Mouse (Mus musculus): ENCODE data around the gene Adcyap1r1. TPM values are rescaled to one million over a fixed set of nuclear protein-coding genes. Genes with fewer than 3 reads are reported as not detected.

The Adcyap1r1 gene
- total and polyA plus RNA-seq, 3 experiments = not detected

DNA sequence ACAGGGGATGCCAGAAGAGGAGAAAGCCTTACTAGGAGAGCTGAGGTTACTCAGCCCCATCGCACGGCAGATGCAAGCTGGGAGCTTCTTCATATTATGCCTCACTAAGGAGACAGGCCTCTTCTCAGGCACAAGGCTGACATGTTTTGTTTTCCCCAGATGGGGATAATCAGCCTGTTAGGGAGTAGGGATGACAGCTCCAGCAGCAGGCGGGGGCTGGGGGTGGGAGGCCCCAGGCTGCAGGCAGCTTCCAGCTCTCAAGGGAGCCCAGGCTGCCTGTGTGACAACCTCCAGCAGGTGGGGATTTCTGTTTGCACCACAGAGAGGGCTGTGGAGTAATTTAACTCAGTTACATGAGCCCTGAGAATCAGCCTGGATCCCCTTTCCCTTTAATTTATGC is 17.4 kb upstream of the Adcyap1r1 start:
- H3K4me3 ChIP-seq (replicated peaks in 1 of 3; ENCODE audit: low read depth in 2 of 3, low read length in 2 of 3, poor library complexity in 1 of 3) = no peak overlapping the region
- TF ChIP-seq MAX (IDR thresholded peaks at IDR 0.05; ENCODE audit: low read length) (no peak), CHD2 (IDR thresholded peaks at IDR 0.05; ENCODE audit: low read length) (no peak), KAT2A (IDR thresholded peaks at IDR 0.05; ENCODE audit: insufficient replicate concordance, low read length) (no peak)
- no peak overlapping the region for H3K9ac ChIP-seq (ENCODE audit: insufficient read depth, low read depth)
- H3K4me1 ChIP-seq (ENCODE audit: control insufficient read depth in 1 of 2, insufficient read depth in 2 of 2) = no peaks in the 10 kb centered on the region
- H3K27me3 ChIP-seq (replicated peaks) = peaks cover 64% of the 10 kb centered on the region
- H3K79me2 ChIP-seq (replicated peaks; ENCODE audit: control insufficient read depth, extremely low read depth, insufficient read depth, poor library complexity, severe bottlenecking) = no peaks in the 10 kb centered on the region
- dilution Hi-C loops (cut with MboI; ENCODE audit: extremely low pct_ligation_motif_present, extremely low pct_unique_long_range_greater_than_20kb, low sequenced_read_pairs) (no loop called here), in situ Hi-C loops (cut with MboI; ENCODE audit: low pct_ligation_motif_present, low pct_unique_long_range_greater_than_20kb, low sequenced_read_pairs) (no loop called here)
- H3K27ac ChIP-seq (ENCODE audit: insufficient read depth, low read depth) = no peak overlapping the region
- H3K4me2 ChIP-seq (ENCODE audit: insufficient read depth, low read depth, poor library complexity, severe bottlenecking) = no peak overlapping the region
- no peaks in the 10 kb centered on the region for H3K36me3 ChIP-seq (replicated peaks in 1 of 2; ENCODE audit: control insufficient read depth in 1 of 2, insufficient read depth in 1 of 2, low read length in 1 of 2)
- H3K9me3 ChIP-seq (replicated peaks; ENCODE audit: low read length) = no peaks in the 10 kb centered on the region
- DNase-seq (ENCODE audit: extremely low read depth) = no peak

DNA sequence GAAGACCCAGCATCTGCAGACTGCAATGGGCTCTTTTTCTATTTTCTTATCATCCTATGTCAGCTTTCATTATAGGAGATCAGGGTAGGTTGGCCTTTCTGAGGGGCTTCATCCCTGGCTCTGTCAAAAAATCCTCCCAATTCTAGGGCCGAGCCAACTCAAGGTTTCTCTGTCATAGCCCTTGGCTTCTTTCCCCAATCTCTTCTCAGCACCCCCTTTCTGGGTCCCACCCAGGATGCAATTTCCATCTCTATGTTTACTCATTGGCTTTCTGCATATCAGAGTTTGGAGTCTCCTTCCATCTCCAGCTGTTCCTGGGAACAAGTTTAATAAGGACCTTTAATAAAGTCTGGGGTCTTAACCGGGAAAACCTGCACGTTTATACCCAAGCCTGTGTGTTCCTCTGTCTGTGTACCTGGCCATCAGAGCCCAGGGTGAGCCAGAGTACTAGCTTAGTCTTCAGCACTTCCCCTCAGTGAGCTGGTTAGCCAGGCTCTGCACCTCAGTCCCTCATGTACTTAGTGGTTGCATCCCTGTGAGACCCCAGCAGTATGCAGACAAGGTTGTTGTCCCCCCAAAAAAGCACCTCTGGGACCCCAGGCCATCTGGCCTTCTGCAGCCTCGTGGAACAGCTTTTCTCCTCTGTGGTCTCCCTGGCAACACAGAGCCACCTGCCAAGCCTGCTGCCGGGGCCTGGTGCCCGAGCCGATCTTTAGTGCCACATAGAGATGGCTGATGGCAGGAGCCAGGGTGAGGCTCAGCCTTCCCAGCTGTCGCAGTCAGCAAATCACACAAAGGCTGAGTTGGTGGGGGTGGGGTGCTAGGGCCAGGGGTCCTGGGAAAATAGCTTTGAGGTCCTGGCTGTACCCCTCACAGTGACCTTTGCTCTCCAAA is 16.3 kb upstream of the Adcyap1r1 start:
- no peak overlapping the region for H3K27ac ChIP-seq (ENCODE audit: insufficient read depth, low read depth)
- no peaks in the 10 kb centered on the region for H3K9me3 ChIP-seq (replicated peaks; ENCODE audit: low read length)
- H3K4me1 ChIP-seq (ENCODE audit: control insufficient read depth in 1 of 2, insufficient read depth in 2 of 2) = no peaks in the 10 kb centered on the region
- peaks cover 73% of the 10 kb centered on the region for H3K27me3 ChIP-seq (replicated peaks)
- H3K36me3 ChIP-seq (replicated peaks in 1 of 2; ENCODE audit: control insufficient read depth in 1 of 2, insufficient read depth in 1 of 2, low read length in 1 of 2) = no peaks in the 10 kb centered on the region
- H3K4me3 ChIP-seq (replicated peaks in 1 of 3; ENCODE audit: low read depth in 2 of 3, low read length in 2 of 3, poor library complexity in 1 of 3) = no peak overlapping the region
- in situ Hi-C loops (cut with MboI; ENCODE audit: low pct_ligation_motif_present, low pct_unique_long_range_greater_than_20kb, low sequenced_read_pairs) = no loop called here
- no peaks in the 10 kb centered on the region for H3K79me2 ChIP-seq (replicated peaks; ENCODE audit: control insufficient read depth, extremely low read depth, insufficient read depth, poor library complexity, severe bottlenecking)
- no peak overlapping the region for H3K9ac ChIP-seq (ENCODE audit: insufficient read depth, low read depth)
- no peak for DNase-seq (ENCODE audit: extremely low read depth)
- H3K4me2 ChIP-seq (ENCODE audit: insufficient read depth, low read depth, poor library complexity, severe bottlenecking) = no peak overlapping the region
- TF ChIP-seq ELF1 (IDR thresholded peaks at IDR 0.05; ENCODE audit: low read depth, low read length) = no peak
- no peak for TF ChIP-seq ETS1 (conservative IDR thresholded peaks at IDR 0.05; ENCODE audit: low read depth, low read length)
- no peak for TF ChIP-seq UBTF (IDR thresholded peaks at IDR 0.05; ENCODE audit: low read depth, low read length)
- no peak for TF ChIP-seq ZNF384 (IDR thresholded peaks at IDR 0.05; ENCODE audit: low read depth, low read length)
- no peak for TF ChIP-seq SMC3 (IDR thresholded peaks at IDR 0.05; ENCODE audit: low read depth, low read length)
- TF ChIP-seq NELFE (IDR thresholded peaks at IDR 0.05; ENCODE audit: low read depth, low read length) = no peak
- TF ChIP-seq PAX5 (IDR thresholded peaks at IDR 0.05; ENCODE audit: low read length) = no peak
- TF ChIP-seq MYC (IDR thresholded peaks at IDR 0.05; ENCODE audit: low read depth, low read length) = no peak
- no peak for TF ChIP-seq MAX (IDR thresholded peaks at IDR 0.05; ENCODE audit: low read length)
- TF ChIP-seq RAD21 (IDR thresholded peaks at IDR 0.05; ENCODE audit: low read depth, low read length) = no peak
- no peak for TF ChIP-seq CHD2 (IDR thresholded peaks at IDR 0.05; ENCODE audit: low read length)
- dilution Hi-C loops (cut with MboI; ENCODE audit: extremely low pct_ligation_motif_present, extremely low pct_unique_long_range_greater_than_20kb, low sequenced_read_pairs) = no loop called here

DNA sequence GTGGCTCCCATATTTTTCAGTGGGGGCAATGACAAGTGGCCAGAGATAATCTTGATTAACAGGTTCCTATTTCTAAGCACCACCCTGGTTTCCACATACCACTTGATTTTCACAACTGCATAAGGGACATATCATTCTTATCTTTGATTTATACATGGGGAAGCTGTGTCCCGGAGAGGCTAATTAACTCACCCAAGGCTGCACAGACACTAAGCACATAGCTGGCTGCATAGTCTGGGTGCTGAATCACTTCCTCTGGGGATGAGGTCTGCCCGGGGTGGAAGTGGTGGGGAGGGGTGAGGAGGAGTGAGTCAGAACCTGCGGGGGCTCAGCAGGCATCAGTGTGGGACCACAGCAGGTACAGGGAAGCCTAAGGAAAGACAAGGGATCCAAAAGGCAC is 13.9 kb upstream of the Adcyap1r1 start:
- Histone ChIP-seq H3K4me1 (ENCODE audit: control insufficient read depth in 1 of 2, insufficient read depth in 2 of 2) (no peaks in the 10 kb centered on the region), H3K9ac (ENCODE audit: insufficient read depth, low read depth) (no peak overlapping the region), H3K36me3 (replicated peaks in 1 of 2; ENCODE audit: control insufficient read depth in 1 of 2, insufficient read depth in 1 of 2, low read length in 1 of 2) (no peaks in the 10 kb centered on the region), H3K79me2 (replicated peaks; ENCODE audit: control insufficient read depth, extremely low read depth, insufficient read depth, poor library complexity, severe bottlenecking) (no peaks in the 10 kb centered on the region), H3K27me3 (replicated peaks) (peaks cover 90% of the 10 kb centered on the region), H3K27ac (ENCODE audit: insufficient read depth, low read depth) (no peak overlapping the region), H3K9me3 (replicated peaks; ENCODE audit: low read length) (no peaks in the 10 kb centered on the region), H3K4me3 (replicated peaks in 1 of 3; ENCODE audit: low read depth in 2 of 3, low read length in 2 of 3, poor library complexity in 1 of 3) (no peak overlapping the region), H3K4me2 (ENCODE audit: insufficient read depth, low read depth, poor library complexity, severe bottlenecking) (no peak overlapping the region)
- no peak for TF ChIP-seq TCF12 (IDR thresholded peaks at IDR 0.05; ENCODE audit: low read depth, low read length)
- no peak for TF ChIP-seq BHLHE40 (IDR thresholded peaks at IDR 0.05; ENCODE audit: low read depth, low read length)
- TF ChIP-seq CHD1 (IDR thresholded peaks at IDR 0.05; ENCODE audit: low read depth, low read length) = no peak
- TF ChIP-seq GABPA (IDR thresholded peaks at IDR 0.05; ENCODE audit: insufficient replicate concordance, low read depth, low read length) = no peak
- no peak for TF ChIP-seq RCOR1 (conservative IDR thresholded peaks at IDR 0.05; ENCODE audit: low read depth, low read length)
- no peak for TF ChIP-seq ZKSCAN1 (IDR thresholded peaks at IDR 0.05; ENCODE audit: borderline replicate concordance, low read depth, low read length)
- DNase-seq (ENCODE audit: extremely low read depth) = no peak
- in situ Hi-C loops (cut with MboI; ENCODE audit: low pct_ligation_motif_present, low pct_unique_long_range_greater_than_20kb, low sequenced_read_pairs) (no loop called here), dilution Hi-C loops (cut with MboI; ENCODE audit: extremely low pct_ligation_motif_present, extremely low pct_unique_long_range_greater_than_20kb, low sequenced_read_pairs) (no loop called here)

All from CH12.LX (cell line).